Mouse (Mus musculus) heart, embryonic 12.5 days (tissue): ENCODE data around the gene Neurl1a. TPM values are rescaled to one million over a fixed set of nuclear protein-coding genes. Genes with fewer than 3 reads are reported as not detected.

Source experiments
- ATAC-seq: fragments of 200-750 bp; cut with Nextera tagmentation; 2 replicates; pipeline ENCODE4 v1.8.0; 2017; ENCODE audit warnings: moderate TSS enrichment, moderate library complexity; ENCODE audit not compliant: insufficient number of reproducible peaks, low FRiP score
- H3K27ac ChIP-seq: fragments of 300-500 bp; sonication (generic); 2 replicates; pipeline ENCODE4 v1.5.1; 2016; ENCODE audit warnings: mild to moderate bottlenecking, moderate library complexity; ENCODE audit not compliant: poor library complexity, severe bottlenecking
- H3K27me3 ChIP-seq: fragments of 300-500 bp; sonication (generic); replicated peaks from 2 replicates; pipeline ENCODE4 v1.6.1; 2016; ENCODE audit warnings: mild to moderate bottlenecking, moderate library complexity
- H3K36me3 ChIP-seq: fragments of 300-500 bp; sonication (generic); 2 replicates; pipeline ENCODE4 v1.6.1; 2016; ENCODE audit warnings: mild to moderate bottlenecking, moderate library complexity
- H3K4me1 ChIP-seq: fragments of 300-500 bp; sonication (generic); replicated peaks from 2 replicates; pipeline ENCODE4 v1.6.1; 2016; ENCODE audit warnings: mild to moderate bottlenecking
- H3K4me2 ChIP-seq: fragments of 300-500 bp; sonication (generic); 2 replicates; pipeline ENCODE4 v1.6.1; 2016; ENCODE audit warnings: mild to moderate bottlenecking, moderate library complexity
- H3K4me3 ChIP-seq: fragments of 300-500 bp; sonication (generic); 2 replicates; pipeline ENCODE4 v1.5.1; 2016; ENCODE audit warnings: mild to moderate bottlenecking
- H3K9ac ChIP-seq: fragments of 300-500 bp; sonication (generic); 2 replicates; pipeline ENCODE4 v1.6.1; 2016; ENCODE audit warnings: mild to moderate bottlenecking, moderate library complexity
- H3K9me3 ChIP-seq: fragments of 300-500 bp; sonication (generic); replicated peaks from 2 replicates; pipeline ENCODE4 v1.6.1; 2016; ENCODE audit warnings: mild to moderate bottlenecking, moderate library complexity
- WGBS: fragments of 180-500 bp; shearing (Covaris S2); methylation state at CpG from one replicate; pipeline ENCODE4 v1.1.7; 2016; 5-methylcytosine and 5-hydroxymethylcytosine counted together
- polyA plus RNA-seq: library from polyadenylated mRNA; unstranded; fragments of >200 nt; fragmentation: Nextera tagmentation; extraction: Ambion mirVana; gene quantifications from 2 replicates; pipeline ENCODE4 v1.2.1, GENCODE M21; 2016

The Neurl1a gene
- polyA plus RNA-seq, 1 experiment from 2014 or later, result 2.3 TPM

GRCm38 (mm10) chr19:47229461-47229860, 50.8 kb downstream of the Neurl1a start:
- peak overlapping the region; percentile 85 for H3K4me2 ChIP-seq
- no peaks in the 10 kb centered on the region for H3K9me3 ChIP-seq
- no peaks in the 10 kb centered on the region for H3K27me3 ChIP-seq
- H3K4me3 ChIP-seq, result no peak overlapping the region
- ATAC-seq, result no peak
- H3K36me3 ChIP-seq, result no peaks in the 10 kb centered on the region
- WGBS, result 78% methylated on average over 5 of the region's 5 CpGs
- peaks cover 16% of the 10 kb centered on the region for H3K4me1 ChIP-seq
- H3K27ac ChIP-seq, result no peak overlapping the region
- peak overlapping the region; percentile 68; the same call in 1 of the 2 replicates for H3K9ac ChIP-seq

- ATAC-seq, result no peak
- 86% methylated on average over 7 of the region's 7 CpGs for WGBS
- no peak overlapping the region for H3K27ac ChIP-seq
Observed at GRCm38 (mm10) chr19:47230082-47230481, 51.5 kb downstream of the Neurl1a start.

GRCm38 (mm10) chr19:47230682-47231081, 52.1 kb downstream of the Neurl1a start:
- Histone ChIP-seq H3K27me3 (no peaks in the 10 kb centered on the region), H3K9me3 (no peaks in the 10 kb centered on the region), H3K4me2 (no peak overlapping the region), H3K9ac (no peak overlapping the region), H3K4me3 (no peak overlapping the region), H3K27ac (no peak overlapping the region), H3K36me3 (no peaks in the 10 kb centered on the region), H3K4me1 (peaks cover 16% of the 10 kb centered on the region)
- WGBS, result 87% methylated on average over 8 of the region's 8 CpGs
- ATAC-seq, result no peak

More at GRCm38 (mm10) chr19:47230082-47230481, 51.5 kb downstream of the Neurl1a start:
- Histone ChIP-seq H3K27me3 (no peaks in the 10 kb centered on the region), H3K9ac (no peak overlapping the region), H3K4me3 (no peak overlapping the region), H3K4me1 (peaks cover 16% of the 10 kb centered on the region), H3K4me2 (no peak overlapping the region), H3K9me3 (no peaks in the 10 kb centered on the region), H3K36me3 (no peaks in the 10 kb centered on the region)

GRCm38 (mm10) chr19:47231389-47231788, 52.8 kb downstream of the Neurl1a start:
- ATAC-seq, result no peak
- peaks cover 16% of the 10 kb centered on the region for H3K4me1 ChIP-seq
- H3K9me3 ChIP-seq, result no peaks in the 10 kb centered on the region
- H3K4me2 ChIP-seq, result no peak overlapping the region
- no peaks in the 10 kb centered on the region for H3K36me3 ChIP-seq
- 79% methylated on average over 6 of the region's 6 CpGs for WGBS
- H3K4me3 ChIP-seq, result no peak overlapping the region
- no peaks in the 10 kb centered on the region for H3K27me3 ChIP-seq
- H3K27ac ChIP-seq, result no peak overlapping the region
- no peak overlapping the region for H3K9ac ChIP-seq

- Histone ChIP-seq H3K4me3 (no peak overlapping the region), H3K9me3 (no peaks in the 10 kb centered on the region), H3K9ac (no peak overlapping the region), H3K27me3 (no peaks in the 10 kb centered on the region), H3K27ac (no peak overlapping the region), H3K4me1 (peaks cover 16% of the 10 kb centered on the region), H3K36me3 (no peaks in the 10 kb centered on the region), H3K4me2 (no peak overlapping the region)
- WGBS, result 86% methylated on average over 5 of the region's 5 CpGs
- ATAC-seq, result no peak
Observed at GRCm38 (mm10) chr19:47232077-47232865, 53.7 kb downstream of the Neurl1a start.

- Histone ChIP-seq H3K36me3 (no peaks in the 10 kb centered on the region), H3K9ac (no peak overlapping the region), H3K4me3 (no peak overlapping the region), H3K4me2 (no peak overlapping the region), H3K27me3 (no peaks in the 10 kb centered on the region; the same call in 1 of the 2 replicates), H3K9me3 (no peaks in the 10 kb centered on the region), H3K4me1 (peaks cover 16% of the 10 kb centered on the region), H3K27ac (no peak overlapping the region)
- ATAC-seq, result no peak
- WGBS, result 78% methylated on average over 3 of the region's 3 CpGs
Observed at GRCm38 (mm10) chr19:47233087-47233486, 54.5 kb downstream of the Neurl1a start.

- Histone ChIP-seq H3K4me2 (peak overlapping the region; percentile 56), H3K27me3 (peaks cover 11% of the 10 kb centered on the region; the same call in 1 of the 2 replicates), H3K27ac (no peak overlapping the region), H3K9me3 (no peaks in the 10 kb centered on the region), H3K36me3 (no peaks in the 10 kb centered on the region), H3K9ac (peak overlapping the region; percentile 36; the same call in 1 of the 2 replicates), H3K4me1 (no peaks in the 10 kb centered on the region), H3K4me3 (peak overlapping the region; percentile 38)
- 23% methylated on average over 12 of the region's 12 CpGs for WGBS
- peak; percentile 38; the same call in 1 of the 2 replicates for ATAC-seq
Observed at GRCm38 (mm10) chr19:47240076-47240475, 61.5 kb downstream of the Neurl1a start.

GRCm38 (mm10) chr19:47240957-47241356, 62.3 kb downstream of the Neurl1a start:
- Histone ChIP-seq H3K4me1 (no peaks in the 10 kb centered on the region), H3K27ac (no peak overlapping the region), H3K27me3 (peaks cover 11% of the 10 kb centered on the region), H3K4me3 (peak overlapping the region; percentile 38; the same call in 1 of the 2 replicates), H3K4me2 (peak overlapping the region; percentile 56), H3K9ac (no peak overlapping the region), H3K9me3 (no peaks in the 10 kb centered on the region), H3K36me3 (no peaks in the 10 kb centered on the region)
- 46% methylated on average over 7 of the region's 7 CpGs for WGBS
- no peak for ATAC-seq

GRCm38 (mm10) chr19:47242227-47242626, 63.6 kb downstream of the Neurl1a start:
- no peak for ATAC-seq
- Histone ChIP-seq H3K27ac (no peak overlapping the region), H3K4me2 (no peak overlapping the region), H3K36me3 (no peaks in the 10 kb centered on the region), H3K4me3 (no peak overlapping the region), H3K4me1 (no peaks in the 10 kb centered on the region), H3K27me3 (peaks cover 14% of the 10 kb centered on the region), H3K9me3 (no peaks in the 10 kb centered on the region), H3K9ac (no peak overlapping the region)
- 76% methylated on average over 4 of the region's 4 CpGs for WGBS

- ATAC-seq, result no peak
- no peak overlapping the region for H3K9ac ChIP-seq
- no peak overlapping the region for H3K27ac ChIP-seq
- no peaks in the 10 kb centered on the region for H3K36me3 ChIP-seq
- H3K27me3 ChIP-seq, result peaks cover 6% of the 10 kb centered on the region
- no peak overlapping the region for H3K4me2 ChIP-seq
- H3K4me3 ChIP-seq, result no peak overlapping the region
- H3K9me3 ChIP-seq, result no peaks in the 10 kb centered on the region
- WGBS, result 83% methylated on average over 8 of the region's 8 CpGs
- H3K4me1 ChIP-seq, result peaks cover 8% of the 10 kb centered on the region
Observed at GRCm38 (mm10) chr19:47245512-47245911, 66.9 kb downstream of the Neurl1a start.

- Histone ChIP-seq H3K4me2 (no peak overlapping the region), H3K9me3 (no peaks in the 10 kb centered on the region), H3K27ac (no peak overlapping the region), H3K36me3 (no peaks in the 10 kb centered on the region), H3K9ac (peak overlapping the region; percentile 11; the same call in 1 of the 2 replicates), H3K4me1 (peaks cover 8% of the 10 kb centered on the region), H3K27me3 (peaks cover 29% of the 10 kb centered on the region), H3K4me3 (no peak overlapping the region)
- WGBS, result 45% methylated on average over 11 of the region's 11 CpGs
- ATAC-seq, result no peak
Observed at GRCm38 (mm10) chr19:47247791-47248190, 69.2 kb downstream of the Neurl1a start.
